Mouse (Mus musculus) gastrocnemius, adult 2 months (tissue): ENCODE measurements around the gene Nisch. TPM values are rescaled to one million over a fixed set of nuclear protein-coding genes. Genes with fewer than 3 reads are reported as not detected.

Experiments
- DNase-seq: peaks from one replicate; pipeline ENCODE4 v3.0.0; 2022
- H3K27ac ChIP-seq: fragments of 200-600 bp; 2 replicates; pipeline ENCODE4 v1.8.1; 2022; ENCODE audit warnings: mild to moderate bottlenecking
- H3K4me3 ChIP-seq: fragments of 200-600 bp; 2 replicates; pipeline ENCODE4 v1.8.1; 2022; ENCODE audit warnings: mild to moderate bottlenecking, moderate library complexity
- CTCF ChIP-seq: fragments of 200-600 bp; IDR thresholded peaks from 2 replicates; pipeline ENCODE4 v1.8.1; 2022; ENCODE audit warnings: antibody characterized with exemption, mild to moderate bottlenecking, moderate library complexity
- intact Hi-C: fragments of 180-260 bp; cut with DNase I; formaldehyde crosslinking; loops from one replicate; pipeline ENCODE4 v1.15.1; 2025
- total RNA-seq, 2 experiments: library from RNA; stranded (reverse); gene quantifications; 2 replicates each; pipeline ENCODE4 v1.2.3; 2021

Gene Nisch
- total RNA-seq, 2 experiments from 2014 or later: 60.8 to 70.3 TPM

GRCm38 (mm10) chr14:31197547-31198516 is 18.9 kb downstream of the Nisch start:
- no peak for TF ChIP-seq CTCF
- Histone ChIP-seq H3K4me3 (peak overlapping the region; percentile 52), H3K27ac (peak overlapping the region; percentile 81)
- intact Hi-C loops: loop anchor here (2.0 kb wide), 1 partner anchor 69 kb away; the partner anchor contains the start of gene Smim4
- peak; percentile 78 for DNase-seq

DNA sequence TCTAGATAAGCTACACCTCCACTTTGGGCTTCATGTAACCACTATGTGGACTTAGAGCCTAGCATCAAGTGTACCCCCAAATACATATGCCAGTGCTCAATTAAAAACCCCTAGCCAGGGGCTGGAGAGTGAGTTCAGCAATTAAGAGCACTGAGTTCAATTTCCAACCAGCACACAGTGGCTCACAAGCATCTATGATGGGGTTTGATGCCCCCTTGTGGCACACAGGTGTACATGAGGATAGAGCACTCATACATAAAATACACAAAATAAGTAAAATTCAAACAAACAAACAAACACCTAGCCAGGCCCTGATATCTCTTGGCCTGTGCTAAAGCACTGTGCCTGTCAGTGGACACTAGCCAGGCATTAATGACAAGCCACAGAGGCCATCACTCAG is 20.8 kb downstream of the Nisch start:
- peak; percentile 42 for DNase-seq
- Histone ChIP-seq H3K4me3 (peak overlapping the region; percentile 54), H3K27ac (peak overlapping the region; percentile 81)
- peak; percentile 80 for TF ChIP-seq CTCF
- intact Hi-C loops: loop anchor here (2.0 kb wide), 1 partner anchor 67 kb away; the partner anchor contains the start of gene Smim4

DNA sequence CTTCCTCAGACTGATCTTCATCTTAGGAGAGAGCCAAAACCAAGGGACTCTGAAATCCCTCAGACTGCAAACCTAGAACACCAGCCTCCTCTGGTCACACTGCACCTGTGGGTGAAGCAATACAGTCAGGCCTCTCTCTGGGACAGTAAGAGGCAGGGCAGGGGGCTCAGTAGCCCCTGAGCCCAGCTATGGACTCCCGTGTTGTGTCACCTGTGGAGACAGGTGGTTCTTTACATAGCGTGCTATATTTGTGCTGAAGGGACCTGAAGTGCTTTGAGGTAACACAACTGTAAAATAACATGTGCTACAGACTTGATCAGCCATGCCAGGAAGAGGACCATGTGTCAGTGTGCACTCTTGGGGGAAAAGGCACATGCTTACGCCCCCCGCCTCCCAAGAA is 21.2 kb downstream of the Nisch start:
- intact Hi-C loops: no loop called here
- Histone ChIP-seq H3K27ac (peak overlapping the region; percentile 81), H3K4me3 (peak overlapping the region; percentile 54)
- no peak for TF ChIP-seq CTCF
- no peak for DNase-seq

GRCm38 (mm10) chr14:31194891-31195513 is 21.7 kb downstream of the Nisch start:
- peak overlapping the region; percentile 81 for H3K27ac ChIP-seq
- H3K4me3 ChIP-seq: peak overlapping the region; percentile 54
- DNase-seq: peak; percentile 95
- intact Hi-C loops: loop anchor here (5.0 kb wide), 1 partner anchor 173 kb away; no protein-coding TSS in a partner anchor
- no peak for TF ChIP-seq CTCF

DNA sequence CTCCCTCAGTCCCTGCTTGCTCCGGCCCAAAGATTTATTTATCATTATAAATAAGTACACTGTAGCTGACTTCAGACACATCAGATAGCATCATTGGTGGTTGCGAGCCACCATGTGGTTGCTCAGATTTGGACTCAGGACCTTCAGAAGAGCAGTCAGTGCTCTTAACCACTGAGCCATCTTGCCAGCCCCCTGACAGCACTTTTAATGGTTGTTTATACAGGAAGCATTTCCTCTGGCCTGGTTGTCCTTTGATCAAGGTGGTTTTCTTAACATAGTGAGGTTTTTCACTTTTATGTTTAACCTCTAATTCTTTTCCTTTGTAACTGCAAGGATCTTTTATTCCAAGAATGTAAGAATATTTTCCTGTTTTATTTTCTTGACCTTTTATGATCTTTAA is 22.3 kb downstream of the Nisch start:
- peak overlapping the region; percentile 54 for H3K4me3 ChIP-seq
- no peak for TF ChIP-seq CTCF
- DNase-seq: no peak
- peak overlapping the region; percentile 81 for H3K27ac ChIP-seq
- intact Hi-C loops: loop anchor here (5.0 kb wide), 1 partner anchor 172 kb away; no protein-coding TSS in a partner anchor

GRCm38 (mm10) chr14:31193791-31194190 is 23.0 kb downstream of the Nisch start:
- no peak overlapping the region for H3K4me3 ChIP-seq
- intact Hi-C loops: loop anchor here (5.0 kb wide), 1 partner anchor 171 kb away; no protein-coding TSS in a partner anchor
- TF ChIP-seq CTCF: no peak
- no peak for DNase-seq
- H3K27ac ChIP-seq: peak overlapping the region; percentile 81

DNA sequence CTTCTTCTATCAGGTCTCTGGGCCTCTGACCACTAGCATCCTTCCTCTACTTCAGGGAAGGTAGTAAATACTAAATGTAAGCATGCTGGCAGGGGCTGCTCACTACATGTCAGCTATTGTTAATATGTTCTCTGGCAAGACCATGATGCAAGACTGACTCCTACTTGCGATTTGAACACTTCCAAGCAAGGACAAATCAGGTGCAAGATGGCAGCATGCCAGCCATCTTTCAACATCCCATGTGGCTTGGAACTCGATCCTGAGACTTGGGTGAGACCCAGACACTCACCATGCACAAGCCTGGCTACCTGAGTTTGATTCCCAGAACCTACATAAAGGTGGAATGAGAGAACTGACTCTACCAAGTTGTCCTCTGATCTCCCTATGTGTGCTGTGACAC is 24.8 kb downstream of the Nisch start:
- no peak overlapping the region for H3K4me3 ChIP-seq
- intact Hi-C loops: loop anchor here (5.0 kb wide), 1 partner anchor 170 kb away; no protein-coding TSS in a partner anchor
- no peak for DNase-seq
- H3K27ac ChIP-seq: no peak overlapping the region
- TF ChIP-seq CTCF: no peak

- no peak for DNase-seq
- TF ChIP-seq CTCF: no peak
- intact Hi-C loops: no loop called here
These were observed 27.4 kb downstream of the Nisch start for GRCm38 (mm10) chr14:31189348-31189747.

GRCm38 (mm10) chr14:31188771-31189181 is 28.0 kb downstream of the Nisch start:
- H3K27ac ChIP-seq: peak overlapping the region; percentile 65
- TF ChIP-seq CTCF: no peak
- no peak for DNase-seq
- intact Hi-C loops: no loop called here
- no peak overlapping the region for H3K4me3 ChIP-seq

More at GRCm38 (mm10) chr14:31189348-31189747, 27.4 kb downstream of the Nisch start:
- H3K27ac ChIP-seq: peak overlapping the region; percentile 65
- H3K4me3 ChIP-seq: no peak overlapping the region

DNA sequence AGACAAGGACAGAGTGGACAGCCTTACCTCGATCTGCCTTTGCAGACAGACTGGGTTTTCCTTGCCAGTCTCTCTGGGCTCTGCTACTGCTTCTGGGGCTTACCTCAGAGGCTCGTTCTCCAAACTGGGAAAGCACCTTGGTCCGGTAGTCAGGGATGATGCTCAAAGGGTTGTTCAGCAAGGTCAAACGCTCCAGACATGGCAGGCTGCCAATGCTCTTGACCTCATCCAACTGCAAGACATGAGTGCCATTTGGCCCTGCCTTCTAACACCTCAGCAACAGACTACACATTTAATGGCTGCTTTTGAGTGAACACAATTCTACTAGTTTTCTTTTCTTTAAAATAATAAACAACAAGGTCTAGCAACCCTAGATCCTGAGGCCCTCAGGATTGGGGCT is 30.1 kb downstream of the Nisch start:
- Histone ChIP-seq H3K27ac (no peak overlapping the region), H3K4me3 (no peak overlapping the region)
- TF ChIP-seq CTCF: no peak
- peak; percentile 55 for DNase-seq
- intact Hi-C loops: no loop called here

DNA sequence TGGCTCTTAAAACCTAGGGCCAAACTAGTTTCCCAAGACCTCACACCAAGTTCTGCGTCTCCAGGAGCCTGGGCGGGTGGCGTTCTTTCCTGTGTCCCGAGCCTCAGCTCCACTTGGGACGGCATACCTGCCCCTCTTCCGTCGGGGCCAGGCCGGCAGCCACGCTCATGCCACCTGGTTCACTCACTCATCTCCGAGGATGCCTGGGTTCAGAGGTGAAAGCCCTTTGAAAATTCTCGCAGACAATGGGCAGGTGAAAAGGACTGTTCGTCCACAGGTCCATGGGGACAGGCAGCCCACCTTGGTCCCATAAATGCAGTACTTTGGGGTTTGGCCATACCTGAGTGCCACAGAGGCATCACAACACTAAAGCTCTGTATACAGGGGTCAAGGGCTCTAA is 32.6 kb downstream of the Nisch start:
- Histone ChIP-seq H3K27ac (peak overlapping the region; percentile 35), H3K4me3 (no peak overlapping the region)
- TF ChIP-seq CTCF: no peak
- intact Hi-C loops: no loop called here
- no peak for DNase-seq

DNA sequence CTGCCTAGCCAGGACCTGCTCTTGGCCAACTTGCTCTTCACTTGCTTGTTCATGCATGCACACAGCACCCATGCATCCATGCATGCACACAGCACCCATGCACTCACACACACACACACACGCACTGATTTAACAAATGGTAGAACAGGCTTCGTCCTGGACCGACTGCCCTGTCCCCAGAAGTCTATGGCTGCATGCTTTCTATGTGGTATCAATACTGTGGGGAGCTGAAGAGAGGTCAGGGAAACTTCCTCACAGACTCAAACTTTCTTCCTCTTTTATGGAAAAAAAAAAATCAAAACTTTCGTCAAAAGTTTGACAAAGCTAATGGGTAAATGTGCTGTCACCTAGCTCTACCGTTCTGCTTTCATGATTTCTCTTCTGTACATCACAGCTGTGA is 33.2 kb downstream of the Nisch start:
- intact Hi-C loops: no loop called here
- no peak for DNase-seq
- TF ChIP-seq CTCF: no peak

More for the DNA sequence above, 33.2 kb downstream of the Nisch start:
- H3K27ac ChIP-seq: peak overlapping the region; percentile 51
- no peak overlapping the region for H3K4me3 ChIP-seq
